Mouse (Mus musculus) kidney, adult 2 months (tissue): ENCODE measurements around the gene Pced1a. TPM values are rescaled to one million over a fixed set of nuclear protein-coding genes. Genes with fewer than 3 reads are reported as not detected.
"Not testable (repeated sequence)": the region's sequence is repeated elsewhere in the genome, so short reads cannot be mapped to it uniquely, and the experiment has no call there.

Source experiments
- DNase-seq: peaks from one replicate; pipeline ENCODE4 v3.0.0; 2021
- H3K27ac ChIP-seq: fragments of 200-500 bp; 2 replicates; pipeline ENCODE4 v1.5.1; 2012; ENCODE audit warnings: low read depth, low read length, control low read depth, inconsistent platforms; ENCODE audit not compliant: insufficient read depth
- H3K27me3 ChIP-seq: fragments of 200-500 bp; replicated peaks from 2 replicates; pipeline ENCODE4 v1.6.1; 2012; ENCODE audit warnings: mild to moderate bottlenecking, moderate library complexity, low read length, inconsistent platforms; ENCODE audit not compliant: control insufficient read depth, insufficient read depth
- H3K36me3 ChIP-seq: fragments of 200-500 bp; 2 replicates; pipeline ENCODE4 v1.6.1; 2012; ENCODE audit warnings: mild to moderate bottlenecking, moderate library complexity, low read length, inconsistent platforms; ENCODE audit not compliant: control insufficient read depth, insufficient read depth
- H3K4me1 ChIP-seq: fragments of 200-500 bp; 2 replicates; pipeline ENCODE4 v1.6.1; 2011; ENCODE audit warnings: low read length; ENCODE audit not compliant: control insufficient read depth, insufficient read depth
- H3K4me3 ChIP-seq: fragments of 200-500 bp; 2 replicates; pipeline ENCODE4 v1.5.1; 2011; ENCODE audit warnings: mild to moderate bottlenecking, low read depth, low read length, control low read depth; ENCODE audit not compliant: insufficient read depth
- CTCF ChIP-seq: fragments of 200-500 bp; conservative IDR thresholded peaks from 2 replicates; pipeline ENCODE4 v1.5.1; 2011; ENCODE audit warnings: low read depth, mild to moderate bottlenecking, control low read depth, low read length, moderate library complexity, mixed read lengths; ENCODE audit not compliant: insufficient read depth, insufficient read length
- POLR2A ChIP-seq: fragments of 200-500 bp; IDR thresholded peaks from one replicate; pipeline ENCODE4 v1.6.1; 2011; ENCODE audit warnings: low read depth, low read length, control low read depth
- WGBS: fragments of 180-500 bp; shearing (Covaris S2); methylation state at CpG from one replicate; pipeline ENCODE4 v1.1.7; 2018; 5-methylcytosine and 5-hydroxymethylcytosine counted together
- polyA plus RNA-seq: library from polyadenylated mRNA; depleted of rRNA; stranded (reverse); fragments of >200 nt; gene quantifications from 2 replicates; pipeline ENCODE4 v1.2.3, GENCODE M21; 2012; rRNA removed

The Pced1a gene
- polyA plus RNA-seq, 1 experiment, result 27.4 TPM

DNA sequence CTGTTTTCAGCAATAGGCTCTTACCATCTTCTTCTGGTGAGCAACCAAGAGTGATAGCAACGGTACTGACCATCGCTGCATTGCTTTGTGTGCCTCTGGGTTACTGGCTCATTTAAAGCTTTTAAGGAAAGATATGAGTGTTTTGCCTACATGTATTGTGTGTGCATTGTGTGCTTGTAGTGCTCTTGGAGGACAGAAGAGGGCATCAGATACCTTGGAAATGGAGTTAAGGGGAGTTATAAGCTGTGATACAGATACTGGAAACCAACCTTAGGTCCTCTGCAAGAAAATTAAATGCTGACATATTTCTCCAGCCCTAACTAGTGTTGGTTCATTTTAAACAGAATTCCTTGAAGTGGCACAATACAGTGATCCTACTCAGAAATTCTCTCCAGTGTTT, 35.7 kb downstream of the Pced1a start:
- Histone ChIP-seq H3K4me1 (no peaks in the 10 kb centered on the region), H3K4me3 (no peak overlapping the region), H3K27me3 (no peaks in the 10 kb centered on the region), H3K36me3 (no peaks in the 10 kb centered on the region), H3K27ac (no peak overlapping the region)
- 81% methylated on average over 2 of the region's 2 CpGs for WGBS
- DNase-seq, result no peak
- TF ChIP-seq POLR2A, result no peak
- no peak for TF ChIP-seq CTCF

DNA sequence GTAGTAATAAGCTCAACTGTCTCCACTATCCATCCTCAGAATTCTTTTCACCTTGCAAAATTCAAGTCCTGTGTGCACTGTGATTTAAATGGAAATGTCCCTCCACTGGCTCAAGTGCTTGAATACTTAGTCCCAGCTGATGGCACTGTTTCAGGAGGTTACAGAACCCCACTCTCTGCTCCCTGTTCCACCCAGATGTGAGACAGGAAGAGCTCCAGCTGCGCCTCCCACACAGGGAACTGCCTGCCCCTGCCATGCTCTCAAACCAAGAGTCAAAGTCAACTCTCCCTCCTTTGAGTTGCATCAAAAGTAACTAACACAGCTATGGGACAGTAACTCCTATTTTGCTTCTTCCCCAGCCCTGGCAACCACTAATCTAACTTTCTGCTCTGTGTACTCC, 38.3 kb downstream of the Pced1a start:
- 48% methylated on average over 1 of the region's 1 CpGs for WGBS
- Histone ChIP-seq H3K4me3 (no peak overlapping the region), H3K4me1 (no peaks in the 10 kb centered on the region), H3K27me3 (no peaks in the 10 kb centered on the region), H3K27ac (no peak overlapping the region), H3K36me3 (no peaks in the 10 kb centered on the region)
- no peak for DNase-seq
- TF ChIP-seq POLR2A (no peak), CTCF (no peak)

DNA sequence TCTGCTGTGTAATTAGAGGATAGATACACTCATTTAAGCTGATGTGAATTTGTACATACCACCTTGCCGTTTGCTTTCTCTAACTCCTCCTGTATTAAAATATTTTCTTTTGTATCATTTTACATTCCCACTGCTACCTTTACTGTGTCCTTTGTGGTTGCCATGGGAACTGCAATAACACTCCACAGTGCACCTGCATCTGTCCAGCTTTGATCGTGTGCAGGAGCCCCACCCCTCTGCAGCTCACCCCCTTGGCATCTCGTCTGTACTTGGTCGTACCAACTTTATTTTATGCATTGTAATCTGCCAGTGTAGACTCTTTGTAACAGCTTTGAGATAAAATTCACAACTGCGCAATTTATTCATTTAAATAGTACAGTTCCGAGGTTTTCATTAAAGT, 40.6 kb downstream of the Pced1a start:
- no peaks in the 10 kb centered on the region for H3K36me3 ChIP-seq
- H3K27ac ChIP-seq, result no peak overlapping the region
- H3K27me3 ChIP-seq, result no peaks in the 10 kb centered on the region
- H3K4me3 ChIP-seq, result no peak overlapping the region
- TF ChIP-seq POLR2A, result no peak
- TF ChIP-seq CTCF, result no peak
- DNase-seq, result no peak
- H3K4me1 ChIP-seq, result no peaks in the 10 kb centered on the region
- 47% methylated on average over 6 of the region's 6 CpGs for WGBS

DNA sequence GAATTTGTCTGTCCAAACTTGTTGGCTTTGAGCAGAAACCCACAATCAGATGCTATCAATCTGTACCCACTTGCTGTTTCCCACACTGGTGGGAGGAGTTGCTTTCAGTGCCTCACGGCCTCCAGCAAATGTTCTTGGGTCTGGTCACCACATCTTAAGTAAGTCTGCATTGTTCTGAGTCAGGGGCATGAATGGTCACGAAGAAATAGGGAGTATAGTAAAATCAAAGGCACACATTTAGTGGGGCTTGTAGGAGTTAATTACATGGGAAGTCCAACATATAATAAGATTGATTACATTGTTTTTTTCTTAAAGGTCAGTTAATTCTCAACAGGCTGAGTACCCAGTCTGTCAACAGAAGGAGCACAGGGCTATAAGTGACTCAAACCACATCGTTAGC, 41.3 kb downstream of the Pced1a start:
- no peaks in the 10 kb centered on the region for H3K4me1 ChIP-seq
- DNase-seq, result no peak
- no peak overlapping the region for H3K4me3 ChIP-seq
- 42% methylated on average over 3 of the region's 3 CpGs for WGBS
- no peaks in the 10 kb centered on the region for H3K27me3 ChIP-seq
- no peak overlapping the region for H3K27ac ChIP-seq
- no peaks in the 10 kb centered on the region for H3K36me3 ChIP-seq
- TF ChIP-seq POLR2A (no peak), CTCF (no peak)

DNA sequence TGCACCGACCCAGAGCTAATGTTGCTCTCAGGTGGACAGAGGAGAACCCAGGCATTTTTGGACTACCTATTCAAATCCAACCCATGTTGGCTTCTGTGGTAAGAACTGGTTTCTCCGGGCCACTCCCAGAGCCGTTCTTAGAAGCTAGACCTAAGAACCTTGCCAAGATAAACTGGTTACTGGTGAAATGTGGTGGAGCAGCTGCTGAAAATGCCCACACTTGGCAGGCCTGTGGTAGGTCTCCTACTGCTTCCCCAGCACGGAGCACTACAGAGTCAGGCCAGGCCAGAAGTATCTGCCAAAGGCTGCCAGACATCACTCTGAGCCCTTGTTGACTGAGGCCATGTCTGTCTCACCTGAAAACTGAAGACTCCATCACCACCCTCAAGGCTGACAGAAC, 49.5 kb downstream of the Pced1a start:
- WGBS, result 70% methylated on average over 4 of the region's 4 CpGs
- DNase-seq, result no peak
- no peak overlapping the region for H3K27ac ChIP-seq

DNA sequence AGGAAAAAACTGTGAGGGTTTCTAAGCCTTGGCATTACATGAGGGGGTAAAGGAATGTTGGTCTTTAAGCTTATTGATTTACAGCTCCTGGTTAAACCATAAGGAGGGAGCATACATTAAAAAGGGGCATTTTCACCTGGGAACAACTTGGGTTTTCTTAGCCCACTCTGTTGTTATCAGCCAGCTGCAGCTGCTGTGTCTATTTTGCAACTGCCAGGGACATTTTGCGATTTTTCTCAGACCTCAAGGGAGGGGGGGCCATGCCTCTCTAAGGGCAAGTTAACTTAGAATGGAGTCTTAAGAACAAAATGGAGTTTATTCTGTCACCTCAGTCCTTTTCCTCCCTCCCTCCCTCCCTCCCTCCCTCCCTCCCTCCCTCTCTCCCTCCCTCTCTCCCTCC, 51.5 kb downstream of the Pced1a start:
- not testable (repeated sequence) for H3K27me3 ChIP-seq, H3K4me1 ChIP-seq, H3K27ac ChIP-seq, DNase-seq, H3K36me3 ChIP-seq, H3K4me3 ChIP-seq
- WGBS, result 14% methylated on average over 1 of the region's 1 CpGs

More for the DNA sequence above, 49.5 kb downstream of the Pced1a start:
- Histone ChIP-seq H3K4me1 (no peaks in the 10 kb centered on the region), H3K36me3 (no peaks in the 10 kb centered on the region), H3K4me3 (no peak overlapping the region), H3K27me3 (no peaks in the 10 kb centered on the region)
- TF ChIP-seq CTCF (no peak), POLR2A (no peak)

DNA sequence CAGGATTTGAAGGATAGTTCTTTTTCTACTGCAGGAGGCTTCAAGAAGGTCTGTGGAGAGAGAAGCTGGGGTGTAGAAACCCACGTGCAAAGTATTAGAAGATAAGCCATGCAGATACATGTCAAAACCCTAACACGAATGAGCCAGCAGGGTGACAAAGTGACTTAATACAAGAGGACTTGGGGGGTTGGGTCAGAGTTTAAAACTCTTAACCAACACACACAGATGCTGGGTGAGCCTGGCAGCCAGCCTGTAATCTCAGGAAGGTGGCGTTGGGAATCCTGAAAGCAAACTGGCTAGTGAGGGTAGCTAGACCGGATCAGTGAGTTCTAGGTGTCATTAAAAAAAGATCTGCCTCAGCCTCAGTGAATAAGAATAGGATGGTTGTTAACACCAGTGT, 57.1 kb downstream of the Pced1a start:
- WGBS, result 65% methylated on average over 4 of the region's 4 CpGs
- H3K36me3 ChIP-seq, result no peaks in the 10 kb centered on the region
- no peaks in the 10 kb centered on the region for H3K4me1 ChIP-seq
- H3K27ac ChIP-seq, result no peak overlapping the region
- no peak for DNase-seq
- H3K27me3 ChIP-seq, result no peaks in the 10 kb centered on the region
- TF ChIP-seq CTCF (no peak), POLR2A (no peak)
- H3K4me3 ChIP-seq, result no peak overlapping the region

Other genes with a start within 250 kb of the Pced1a start
- gene Snrpb, start 245.3 kb downstream of the Pced1a start, polyA plus RNA-seq, result 193 and 194 TPM in 2 replicates
- gene Tmc2, start 229.5 kb downstream of the Pced1a start, polyA plus RNA-seq, result not detected in 2 replicates
- gene Nop56, start 150.3 kb downstream of the Pced1a start, polyA plus RNA-seq, result 22.1 and 26.8 TPM in 2 replicates
- gene Idh3b, start 140.2 kb downstream of the Pced1a start, polyA plus RNA-seq, result 524 and 525 TPM in 2 replicates
- 1.8 and 2.0 TPM in 2 replicates for gene Ebf4, start 129.5 kb downstream of the Pced1a start, polyA plus RNA-seq
- gene Cpxm1, start 27.1 kb downstream of the Pced1a start, polyA plus RNA-seq, result 14.7 and 15.0 TPM in 2 replicates
- gene Gm28372, start 19.5 kb downstream of the Pced1a start, polyA plus RNA-seq, result not detected in 2 replicates
- gene 1700020A23Rik, start 19.4 kb downstream of the Pced1a start, polyA plus RNA-seq, result 0.19 TPM in 1 of 2 replicates, not detected in the other
- not detected in 2 replicates for gene Tmem239, start 18.2 kb downstream of the Pced1a start, polyA plus RNA-seq
- gene Vps16, start 362 bp downstream of the Pced1a start, polyA plus RNA-seq, result 50.8 and 56.0 TPM in 2 replicates
- 49.9 and 59.2 TPM in 2 replicates for gene Ptpra, start 25.6 kb upstream of the Pced1a start, polyA plus RNA-seq
- 86.9 and 116 TPM in 2 replicates for gene Mrps26, start 139.0 kb upstream of the Pced1a start, polyA plus RNA-seq
- gene Oxt, start 151.5 kb upstream of the Pced1a start, polyA plus RNA-seq, result not detected in 2 replicates
- not detected in 2 replicates for gene Avp, start 157.9 kb upstream of the Pced1a start, polyA plus RNA-seq
- 3.4 and 4.0 TPM in 2 replicates for gene Fastkd5, start 205.3 kb upstream of the Pced1a start, polyA plus RNA-seq
- gene Ubox5, start 205.3 kb upstream of the Pced1a start, polyA plus RNA-seq, result 7.3 and 8.0 TPM in 2 replicates
- 169 and 188 TPM in 2 replicates for gene Lzts3, start 218.1 kb upstream of the Pced1a start, polyA plus RNA-seq
- gene Ddrgk1, start 240.0 kb upstream of the Pced1a start, polyA plus RNA-seq, result 143 and 152 TPM in 2 replicates
- 33.9 and 34.2 TPM in 2 replicates for gene Itpa, start 242.9 kb upstream of the Pced1a start, polyA plus RNA-seq